Mouse (Mus musculus): ENCODE measurements around the gene Cetn4. TPM values are rescaled to one million over a fixed set of nuclear protein-coding genes. Genes with fewer than 3 reads are reported as not detected.

Cetn4 gene
- polyA plus RNA-seq (2014; fragmentation: Nextera tagmentation; extraction: Ambion mirVana), result 1.8 and 2.2 TPM in 2 replicates

DNA sequence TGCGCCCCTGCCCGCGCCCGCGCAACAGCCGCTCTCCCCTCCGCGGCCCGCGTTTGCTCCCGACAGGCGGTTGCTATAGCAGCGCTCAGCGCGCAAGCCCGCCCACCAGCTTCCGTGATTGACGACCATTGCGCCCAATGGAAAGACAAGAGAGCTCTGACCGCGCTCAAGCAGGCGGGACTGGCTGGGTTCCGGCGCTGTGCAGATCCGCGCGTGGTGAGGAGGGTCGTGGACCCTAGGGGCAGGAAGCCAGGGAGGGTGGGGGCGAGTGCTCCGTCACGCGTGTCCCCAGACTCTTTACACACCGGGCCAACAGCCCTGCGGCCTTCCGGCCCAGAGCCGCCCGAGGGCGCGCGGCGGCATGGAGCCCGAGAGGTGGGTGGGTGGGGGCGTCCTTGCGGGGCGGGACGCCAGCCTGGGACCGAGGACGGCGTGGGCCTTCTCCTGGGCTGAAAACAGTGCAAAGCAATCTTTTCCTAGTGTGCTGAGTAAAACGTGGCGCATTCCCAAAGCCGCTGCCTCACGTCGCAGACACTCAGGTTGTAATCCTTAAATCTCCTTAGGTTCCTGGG lies at the start of gene Cetn4, which contains the start of gene Bbs12:
Gene Cetn4, minus strand, starts transcription at position 339 of the 572 bp plus-strand sequence.
Gene Bbs12, plus strand, starts transcription at position 185 of the 572 bp plus-strand sequence.
- WGBS, result under 1% methylated on average over 42 of the region's 54 CpGs
- H3K27ac ChIP-seq (replicated peaks; ENCODE audit: low read depth, low read length), result 0 out of 2 replicates have a peak within 1 kb of the TSS, but pooled peaks have one; percentile 25
- peak; percentile 99 for ATAC-seq (replicated peaks; ENCODE audit: insufficient number of reproducible peaks, low FRiP score, low TSS enrichment, low read depth)

DNA sequence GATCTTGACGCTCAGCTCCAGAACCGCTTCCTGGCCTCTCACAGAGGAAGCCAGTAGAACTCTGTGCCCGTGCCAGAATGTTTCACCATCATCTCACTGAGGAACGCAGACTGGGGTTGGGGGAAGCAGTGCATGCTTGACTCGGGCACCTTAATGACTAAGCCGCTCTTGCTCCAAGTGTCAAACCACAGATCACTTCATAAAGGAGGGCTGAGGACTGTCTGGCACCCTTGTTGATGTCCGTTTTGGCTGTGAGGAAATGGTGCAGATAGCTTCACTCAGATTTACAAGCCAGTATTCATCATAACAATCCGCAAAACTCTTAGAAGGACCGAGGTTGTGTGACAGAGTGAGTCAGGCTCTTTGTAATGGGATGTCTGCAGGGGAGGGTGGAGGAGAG lies 48.2 kb upstream of the Cetn4 start:
- no peak overlapping the region for H3K4me2 ChIP-seq (ENCODE audit: low read depth, low read length)
- no peaks in the 10 kb centered on the region for H3K4me1 ChIP-seq (ENCODE audit: control insufficient read depth, insufficient read depth, low read length)
- H3K4me3 ChIP-seq (ENCODE audit: low read depth, low read length), result no peak overlapping the region
- no peaks in the 10 kb centered on the region for H3K27me3 ChIP-seq (ENCODE audit: control insufficient read depth, insufficient read depth, low read length)
- no peaks in the 10 kb centered on the region for H3K36me3 ChIP-seq (replicated peaks; ENCODE audit: control insufficient read depth, insufficient read depth, low read depth, low read length)
- no peak for ATAC-seq (replicated peaks; ENCODE audit: insufficient number of reproducible peaks, low FRiP score, low TSS enrichment, low read depth)
- no peak overlapping the region for H3K9ac ChIP-seq (replicated peaks; ENCODE audit: low read length)
- no peak for DNase-seq (ENCODE audit: low spot score)
- H3K9me3 ChIP-seq (replicated peaks; ENCODE audit: control insufficient read depth, low read length), result no peaks in the 10 kb centered on the region
- WGBS, result 86% methylated on average over 9 of the region's 9 CpGs
- H3K27ac ChIP-seq (replicated peaks; ENCODE audit: low read depth, low read length), result no peak overlapping the region

More for the DNA sequence above, at the start of gene Cetn4, which contains the start of gene Bbs12:
- Histone ChIP-seq H3K4me3 (ENCODE audit: low read depth, low read length) (peak within 1 kb of the TSS; percentile 77), H3K36me3 (replicated peaks; ENCODE audit: control insufficient read depth, insufficient read depth, low read depth, low read length) (no peaks in the 10 kb centered on the region), H3K4me2 (ENCODE audit: low read depth, low read length) (peak within 1 kb of the TSS; percentile 62), H3K9me3 (replicated peaks; ENCODE audit: control insufficient read depth, low read length) (no peaks in the 10 kb centered on the region), H3K9ac (replicated peaks; ENCODE audit: low read length) (peak within 1 kb of the TSS; percentile 84), H3K27me3 (ENCODE audit: control insufficient read depth, insufficient read depth, low read length) (no peaks in the 10 kb centered on the region), H3K4me1 (ENCODE audit: control insufficient read depth, insufficient read depth, low read length) (no peaks in the 10 kb centered on the region)
- peak; percentile 97 for DNase-seq (ENCODE audit: low spot score)

DNA sequence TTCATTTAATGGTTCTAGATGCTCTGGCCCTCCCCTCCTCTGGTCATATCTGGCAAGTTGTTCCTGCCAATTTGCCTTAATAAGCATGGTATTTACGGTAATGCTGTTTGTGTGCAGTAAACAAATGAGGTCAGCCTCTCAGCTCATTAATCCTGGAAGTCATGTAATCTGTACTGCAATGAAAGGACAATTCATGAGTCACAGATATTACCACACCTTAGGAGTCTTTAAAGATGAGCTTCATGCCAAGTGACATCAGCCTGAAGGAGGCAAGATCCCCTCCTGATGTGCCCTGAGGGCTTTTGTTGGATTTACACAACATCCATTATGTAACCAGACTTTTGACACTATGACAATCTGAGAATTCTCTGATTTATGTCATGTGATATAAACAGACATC lies 42.2 kb upstream of the Cetn4 start:
- H3K9me3 ChIP-seq (replicated peaks; ENCODE audit: control insufficient read depth, low read length), result no peaks in the 10 kb centered on the region
- no peak overlapping the region for H3K9ac ChIP-seq (replicated peaks; ENCODE audit: low read length)
- no peak overlapping the region for H3K27ac ChIP-seq (replicated peaks; ENCODE audit: low read depth, low read length)
- no peak overlapping the region for H3K4me2 ChIP-seq (ENCODE audit: low read depth, low read length)
- ATAC-seq (replicated peaks; ENCODE audit: insufficient number of reproducible peaks, low FRiP score, low TSS enrichment, low read depth) (no peak), DNase-seq (ENCODE audit: low spot score) (no peak)
- no peaks in the 10 kb centered on the region for H3K36me3 ChIP-seq (replicated peaks; ENCODE audit: control insufficient read depth, insufficient read depth, low read depth, low read length)
- 80% methylated on average over 1 of the region's 1 CpGs for WGBS
- H3K4me1 ChIP-seq (ENCODE audit: control insufficient read depth, insufficient read depth, low read length), result 0 out of 2 replicates have a peak, but pooled peaks cover 3% of the 10 kb centered on the region
- H3K27me3 ChIP-seq (ENCODE audit: control insufficient read depth, insufficient read depth, low read length), result 0 out of 2 replicates have a peak, but pooled peaks cover under 1% of the 10 kb centered on the region
- H3K4me3 ChIP-seq (ENCODE audit: low read depth, low read length), result no peak overlapping the region

DNA sequence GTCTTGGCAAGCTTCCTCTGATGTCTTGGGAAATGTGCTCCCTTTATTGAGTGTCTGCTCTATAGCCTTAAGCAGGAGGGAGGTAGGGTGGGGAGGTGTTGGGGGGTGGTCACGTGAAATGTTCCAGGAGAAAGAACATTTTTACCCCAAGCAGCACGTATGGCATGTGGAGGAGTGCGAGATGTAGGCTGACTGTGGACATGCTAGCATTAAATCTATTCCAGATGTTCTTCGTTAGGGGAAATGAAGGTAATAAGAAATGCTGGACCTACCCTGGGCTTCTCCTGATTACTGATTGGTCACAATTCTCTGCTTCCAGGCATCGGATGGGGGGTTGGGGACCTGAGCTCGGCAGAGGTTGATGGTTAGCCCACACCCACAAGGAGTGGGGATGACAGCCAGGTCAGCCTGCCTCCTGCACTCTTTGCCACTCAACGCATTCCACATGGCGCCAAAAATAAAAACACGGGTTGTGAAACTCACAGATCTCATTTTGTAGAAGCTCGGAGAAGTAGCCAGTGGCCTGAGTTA lies 41.5 kb upstream of the Cetn4 start:
- Histone ChIP-seq H3K9me3 (replicated peaks; ENCODE audit: control insufficient read depth, low read length) (no peaks in the 10 kb centered on the region), H3K4me2 (ENCODE audit: low read depth, low read length) (no peak overlapping the region; the same call in 1 of the 2 replicates), H3K9ac (replicated peaks; ENCODE audit: low read length) (no peak overlapping the region), H3K36me3 (replicated peaks; ENCODE audit: control insufficient read depth, insufficient read depth, low read depth, low read length) (no peaks in the 10 kb centered on the region), H3K4me1 (ENCODE audit: control insufficient read depth, insufficient read depth, low read length) (0 out of 2 replicates have a peak, but pooled peaks cover 3% of the 10 kb centered on the region), H3K27me3 (ENCODE audit: control insufficient read depth, insufficient read depth, low read length) (peaks cover 7% of the 10 kb centered on the region; the same call in 1 of the 2 replicates), H3K27ac (replicated peaks; ENCODE audit: low read depth, low read length) (peak overlapping the region; percentile 41; the same call in 1 of the 2 replicates), H3K4me3 (ENCODE audit: low read depth, low read length) (no peak overlapping the region)
- ATAC-seq (replicated peaks; ENCODE audit: insufficient number of reproducible peaks, low FRiP score, low TSS enrichment, low read depth) (peak; percentile 83; the same call in 1 of the 2 replicates), DNase-seq (ENCODE audit: low spot score) (peak; percentile 69)
- WGBS, result 44% methylated on average over 10 of the region's 10 CpGs

DNA sequence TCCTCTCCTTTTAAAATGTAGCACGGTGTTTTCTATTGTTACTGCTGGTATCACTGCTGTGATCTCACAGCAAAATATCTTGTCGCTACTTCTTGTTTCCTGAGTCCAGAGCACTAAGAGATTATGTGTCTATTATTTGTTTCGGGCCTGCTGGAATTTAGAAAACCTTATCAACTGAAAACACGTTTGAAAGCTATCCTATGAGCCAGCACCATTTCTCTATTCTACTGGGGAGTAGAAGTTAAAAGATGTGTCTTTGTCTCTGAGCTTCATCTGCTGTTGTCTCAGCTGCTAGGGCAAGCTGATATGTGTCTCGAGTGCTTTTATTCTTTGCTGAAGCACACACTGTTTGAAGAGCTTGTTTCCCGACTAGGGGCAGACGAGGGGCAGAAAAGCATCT lies 37.9 kb upstream of the Cetn4 start:
- ATAC-seq (replicated peaks; ENCODE audit: insufficient number of reproducible peaks, low FRiP score, low TSS enrichment, low read depth) (no peak), DNase-seq (ENCODE audit: low spot score) (no peak)
- Histone ChIP-seq H3K27ac (replicated peaks; ENCODE audit: low read depth, low read length) (no peak overlapping the region), H3K4me1 (ENCODE audit: control insufficient read depth, insufficient read depth, low read length) (0 out of 2 replicates have a peak, but pooled peaks cover 3% of the 10 kb centered on the region), H3K36me3 (replicated peaks; ENCODE audit: control insufficient read depth, insufficient read depth, low read depth, low read length) (no peaks in the 10 kb centered on the region), H3K9me3 (replicated peaks; ENCODE audit: control insufficient read depth, low read length) (no peaks in the 10 kb centered on the region), H3K4me2 (ENCODE audit: low read depth, low read length) (no peak overlapping the region), H3K27me3 (ENCODE audit: control insufficient read depth, insufficient read depth, low read length) (peaks cover 13% of the 10 kb centered on the region), H3K9ac (replicated peaks; ENCODE audit: low read length) (no peak overlapping the region), H3K4me3 (ENCODE audit: low read depth, low read length) (no peak overlapping the region)
- WGBS, result 58% methylated on average over 7 of the region's 7 CpGs

DNA sequence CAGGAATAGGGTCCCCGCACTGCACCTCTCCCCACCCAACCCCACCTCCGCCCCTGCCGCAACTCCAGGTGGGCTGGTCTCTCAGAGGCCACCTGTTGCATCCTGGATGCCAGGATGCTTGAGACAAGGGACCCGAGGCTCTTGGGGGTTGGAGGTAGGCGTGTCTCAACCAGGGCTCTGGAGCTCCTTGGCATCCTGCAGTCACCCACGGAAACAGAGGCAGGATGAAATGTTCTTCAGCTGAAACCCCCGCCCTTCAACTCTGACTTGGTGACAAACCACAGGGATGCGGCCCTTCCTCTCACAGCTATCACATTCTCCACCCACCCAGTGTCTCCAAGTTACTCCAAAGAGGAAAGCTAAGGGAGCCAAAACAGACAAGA lies 36.6 kb upstream of the Cetn4 start:
- Histone ChIP-seq H3K27ac (replicated peaks; ENCODE audit: low read depth, low read length) (no peak overlapping the region), H3K4me3 (ENCODE audit: low read depth, low read length) (peak overlapping the region; percentile 74), H3K4me2 (ENCODE audit: low read depth, low read length) (peak overlapping the region; percentile 98), H3K9me3 (replicated peaks; ENCODE audit: control insufficient read depth, low read length) (no peaks in the 10 kb centered on the region), H3K4me1 (ENCODE audit: control insufficient read depth, insufficient read depth, low read length) (no peaks in the 10 kb centered on the region), H3K36me3 (replicated peaks; ENCODE audit: control insufficient read depth, insufficient read depth, low read depth, low read length) (no peaks in the 10 kb centered on the region), H3K27me3 (ENCODE audit: control insufficient read depth, insufficient read depth, low read length) (peaks cover 13% of the 10 kb centered on the region), H3K9ac (replicated peaks; ENCODE audit: low read length) (peak overlapping the region; percentile 81)
- WGBS, result 4% methylated on average over 8 of the region's 8 CpGs
- ATAC-seq (replicated peaks; ENCODE audit: insufficient number of reproducible peaks, low FRiP score, low TSS enrichment, low read depth), result no peak; the same call in 1 of the 2 replicates
- DNase-seq (ENCODE audit: low spot score), result peak; percentile 3

DNA sequence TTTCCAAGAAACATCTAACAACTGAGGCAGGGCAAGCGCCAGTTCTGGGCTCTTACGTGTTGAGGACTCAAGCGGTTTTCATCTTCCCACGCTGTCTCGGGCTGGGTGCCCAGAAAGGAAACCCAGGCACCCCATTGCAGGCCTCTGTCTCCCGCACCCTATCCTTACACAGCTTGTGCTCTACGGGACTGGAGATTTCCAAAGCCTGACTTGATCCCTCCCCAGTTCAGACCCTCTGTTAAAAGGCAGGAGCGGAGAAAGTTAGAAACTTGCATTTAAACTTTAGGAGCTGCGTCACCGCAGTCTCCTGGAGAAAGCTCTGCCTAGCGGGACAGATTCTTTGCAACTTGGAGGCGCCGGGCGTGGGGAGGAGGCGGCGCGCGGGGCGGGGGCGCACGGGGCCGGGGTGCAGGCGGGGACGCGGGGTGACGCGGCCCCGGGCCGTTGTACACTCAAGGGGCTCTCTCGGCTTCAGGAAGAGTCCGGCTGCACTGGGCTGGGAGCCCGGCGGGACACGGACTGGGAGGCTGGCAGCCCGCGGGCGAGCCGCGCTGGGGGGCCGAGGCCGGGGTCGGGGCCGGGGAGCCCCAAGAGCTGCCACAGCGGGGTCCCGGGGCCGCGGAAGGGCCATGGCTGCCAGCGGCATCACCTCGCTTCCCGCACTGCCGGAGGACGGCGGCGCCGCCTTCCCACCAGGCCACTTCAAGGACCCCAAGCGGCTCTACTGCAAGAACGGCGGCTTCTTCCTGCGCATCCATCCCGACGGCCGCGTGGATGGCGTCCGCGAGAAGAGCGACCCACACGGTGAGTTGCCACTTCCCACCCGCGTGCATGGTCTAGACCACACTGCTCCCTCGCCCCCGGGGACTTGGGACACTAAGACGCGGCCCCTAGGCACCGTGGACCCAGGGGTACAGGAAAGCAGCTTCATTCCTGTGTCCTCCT lies 36.0 kb upstream of the Cetn4 start, which contains the start of gene Fgf2:
Gene Fgf2, plus strand, starts transcription at position 126 of the 945 bp plus-strand sequence.
- Histone ChIP-seq H3K27me3 (ENCODE audit: control insufficient read depth, insufficient read depth, low read length) (peaks cover 13% of the 10 kb centered on the region), H3K27ac (replicated peaks; ENCODE audit: low read depth, low read length) (no peak within 1 kb of the TSS), H3K4me3 (ENCODE audit: low read depth, low read length) (peak within 1 kb of the TSS; percentile 74), H3K4me1 (ENCODE audit: control insufficient read depth, insufficient read depth, low read length) (no peaks in the 10 kb centered on the region), H3K9me3 (replicated peaks; ENCODE audit: control insufficient read depth, low read length) (no peaks in the 10 kb centered on the region), H3K9ac (replicated peaks; ENCODE audit: low read length) (peak within 1 kb of the TSS; percentile 81), H3K4me2 (ENCODE audit: low read depth, low read length) (peak within 1 kb of the TSS; percentile 98), H3K36me3 (replicated peaks; ENCODE audit: control insufficient read depth, insufficient read depth, low read depth, low read length) (no peaks in the 10 kb centered on the region)
- 1% methylated on average over 71 of the region's 75 CpGs for WGBS
- peak; percentile 61 for ATAC-seq (replicated peaks; ENCODE audit: insufficient number of reproducible peaks, low FRiP score, low TSS enrichment, low read depth)
- DNase-seq (ENCODE audit: low spot score), result peak; percentile 49
